Mouse (Mus musculus): ENCODE data around the gene Med27.

- TF ChIP-seq CTCF (IDR thresholded peaks at IDR 0.05; ENCODE audit: extremely low read depth, insufficient read length, insufficient replicate concordance, low read depth, low read length) (no peak), POLR2A (IDR thresholded peaks at IDR 0.05; ENCODE audit: low read depth, low read length) (no peak)
These were observed 56.0 kb downstream of the Med27 start for GRCm38 (mm10) chr2:29402550-29403076.
